Mouse (Mus musculus): Measurements from ENCODE around the gene Rab33a.

Gene Rab33a

DNA sequence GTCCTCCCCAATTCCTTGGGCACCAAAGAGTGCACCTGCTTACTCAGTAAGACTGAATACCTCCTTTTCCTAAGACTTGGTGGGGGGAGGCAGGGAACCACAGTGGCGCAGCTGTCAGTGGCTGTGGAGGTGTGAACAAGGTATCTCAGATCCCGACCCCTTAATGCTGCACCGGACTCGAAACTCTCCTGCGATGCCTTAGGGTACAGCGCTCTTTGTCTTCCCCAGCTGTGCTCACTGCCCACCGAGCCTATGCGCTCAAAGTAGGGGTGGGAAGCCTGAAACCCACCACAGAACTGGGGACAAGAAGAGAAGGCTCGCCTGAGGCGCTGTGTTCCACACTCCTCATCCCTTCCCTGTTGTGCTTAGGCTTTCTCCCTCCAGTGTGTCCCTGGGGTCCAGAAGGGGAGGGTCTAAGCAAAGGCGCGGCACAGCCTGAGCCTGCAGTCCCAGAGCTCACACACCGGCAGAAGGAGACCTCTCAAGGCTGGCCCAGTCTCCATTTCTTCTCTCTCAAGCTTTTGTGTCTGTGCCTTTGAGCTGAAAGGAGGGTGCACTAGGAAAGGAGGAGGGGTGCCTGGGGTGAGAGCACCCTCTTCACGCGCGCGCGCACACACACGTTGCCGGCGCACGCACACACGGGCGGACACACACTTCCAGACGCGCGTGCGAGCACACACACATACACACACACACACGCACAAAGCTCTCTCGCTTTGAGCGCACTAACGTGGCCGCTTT lies at the start of gene Rab33a:
Gene Rab33a, plus strand, starts transcription at position 478 of the 741 bp plus-strand sequence.
- DNase-seq, result no peak

DNA sequence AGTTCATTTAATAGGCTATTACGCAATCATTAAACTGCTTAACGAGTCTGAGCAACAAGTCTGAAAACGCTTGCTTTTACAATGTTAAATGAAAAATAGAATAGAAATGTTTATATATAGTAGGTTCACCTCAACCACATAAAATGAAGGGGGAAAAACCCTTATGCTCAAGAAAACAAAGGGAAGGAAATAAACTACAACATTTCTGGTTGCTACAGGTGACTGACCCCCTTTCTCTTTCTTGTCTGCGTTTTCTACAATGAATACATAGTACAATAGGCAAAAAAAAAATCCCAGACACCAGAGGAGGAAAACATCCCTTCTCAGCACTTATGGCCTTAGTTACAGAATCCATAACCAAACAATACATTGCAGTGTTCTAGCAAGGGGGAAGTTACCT lies 38.0 kb upstream of the Rab33a start:
- no peak for DNase-seq

DNA sequence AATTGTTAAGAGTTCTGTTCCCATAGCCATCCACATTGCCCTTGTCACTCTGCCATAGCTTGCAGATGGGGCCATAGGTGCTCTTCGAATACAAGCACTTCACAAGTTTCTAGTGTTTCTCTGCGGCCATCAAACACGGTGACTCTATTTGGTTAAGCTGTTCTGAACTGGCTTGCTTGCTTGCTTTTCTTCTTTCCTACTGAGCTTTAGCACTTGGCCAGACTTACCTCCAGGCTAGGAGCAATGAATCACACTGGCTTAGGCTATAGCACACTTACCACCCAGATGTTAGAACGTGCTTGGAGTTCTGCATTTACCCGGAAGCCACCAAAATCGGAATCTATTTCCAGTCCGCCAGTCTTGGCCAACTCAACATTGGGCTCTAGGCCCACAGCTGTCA lies 37.4 kb upstream of the Rab33a start:
- DNase-seq, result no peak

DNA sequence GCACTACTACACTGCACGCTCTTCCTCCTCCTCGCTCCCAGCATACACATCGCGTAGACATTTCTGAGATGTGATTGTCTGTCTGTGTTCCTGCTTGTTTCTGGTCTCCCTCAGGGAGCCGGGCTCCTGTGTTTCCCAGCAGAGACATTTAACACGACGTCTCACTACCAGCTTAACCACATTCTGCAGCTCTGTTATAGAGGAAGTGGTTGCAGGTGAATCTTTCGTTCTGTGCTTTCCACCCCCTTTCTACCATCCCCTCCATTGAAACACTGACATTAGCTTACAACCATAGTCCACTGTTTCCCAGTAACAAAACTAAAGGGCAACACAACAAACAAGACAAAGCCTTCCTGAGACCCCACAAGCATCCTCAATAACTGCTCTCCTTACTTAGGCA lies 25.3 kb upstream of the Rab33a start:
- no peak for DNase-seq

DNA sequence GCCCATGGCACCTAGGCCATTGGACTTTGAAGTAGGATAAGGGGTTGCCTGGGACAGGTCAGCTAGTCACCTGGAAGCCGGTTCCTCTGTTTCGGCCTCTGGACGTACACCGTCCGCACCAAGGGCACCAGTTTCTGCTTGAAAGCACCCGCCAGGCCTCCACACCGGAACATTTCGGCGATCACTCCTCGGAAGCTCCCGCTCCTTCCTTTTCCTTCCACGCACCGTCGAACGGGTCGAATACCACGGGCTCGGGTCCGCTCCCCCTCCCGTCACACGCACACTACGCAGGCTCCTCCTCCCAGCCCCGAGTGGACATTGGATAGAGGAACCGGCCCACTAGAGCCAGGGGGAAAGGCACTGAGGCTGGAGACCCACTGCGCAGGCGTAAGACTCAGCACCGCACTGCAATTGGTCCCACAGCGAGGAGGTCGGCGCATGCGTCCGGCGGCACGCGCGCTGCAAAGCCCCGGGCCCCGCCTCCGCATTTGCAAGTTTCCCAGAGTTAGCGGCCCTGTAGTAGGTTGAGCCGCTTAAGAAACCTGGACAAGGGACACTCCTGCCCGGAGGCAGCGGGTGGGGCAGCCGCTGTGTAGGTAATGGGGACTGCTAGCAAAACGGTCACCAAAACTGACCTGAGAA lies 5.8 kb upstream of the Rab33a start, which contains the start of gene Aifm1:
Gene Aifm1, minus strand, starts transcription at position 398 of the 642 bp plus-strand sequence.
- peak; percentile 89 for DNase-seq

DNA sequence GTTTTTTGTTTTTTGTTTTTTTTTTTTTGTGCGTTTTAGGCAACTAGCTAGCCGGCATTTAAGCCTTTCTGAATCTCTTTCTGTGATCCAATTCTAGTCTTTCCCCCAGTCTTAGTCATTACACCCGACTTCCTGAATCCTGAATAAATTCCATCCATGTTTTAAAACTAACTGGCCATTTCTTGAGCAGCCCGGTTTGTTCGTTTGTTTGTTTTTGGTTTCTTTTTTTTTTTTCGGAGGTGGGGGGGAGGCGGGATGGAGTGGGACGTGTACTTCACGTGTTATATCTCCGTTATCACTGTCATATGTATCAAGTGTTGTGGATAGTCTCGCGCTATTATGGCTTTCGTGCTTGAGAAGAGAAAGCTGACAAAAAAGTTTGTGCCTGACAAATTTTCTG lies 5.3 kb upstream of the Rab33a start:
- no peak for DNase-seq

DNA sequence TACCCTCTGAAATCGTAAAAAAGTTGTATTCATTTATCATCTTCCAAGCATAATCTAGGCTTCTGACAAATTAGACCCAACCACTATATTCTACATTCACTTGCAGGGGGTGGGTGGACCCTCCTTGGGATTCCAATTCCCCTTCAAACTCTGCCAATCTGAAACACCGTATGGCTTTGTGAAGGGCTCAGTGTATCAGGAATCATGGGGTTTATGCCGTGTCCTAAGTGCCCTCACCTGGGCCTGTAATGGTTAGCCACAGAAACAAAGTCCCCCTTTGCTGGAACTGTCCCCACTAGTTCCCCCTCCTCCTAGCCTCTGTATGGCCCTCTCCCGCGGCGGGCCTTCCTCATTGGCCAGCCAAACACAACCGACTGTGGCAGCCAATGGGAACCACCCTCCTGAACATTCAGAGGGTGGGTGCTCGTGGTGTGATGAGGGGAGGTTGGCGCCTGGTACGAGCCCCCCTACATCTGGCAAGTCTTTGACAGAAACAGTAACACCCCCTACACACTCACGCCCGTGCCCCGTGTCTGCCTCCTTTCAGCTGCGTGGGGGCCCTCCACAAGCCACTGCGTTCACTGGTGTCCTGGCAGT lies 776 bp upstream of the Rab33a start:
- DNase-seq, result no peak

DNA sequence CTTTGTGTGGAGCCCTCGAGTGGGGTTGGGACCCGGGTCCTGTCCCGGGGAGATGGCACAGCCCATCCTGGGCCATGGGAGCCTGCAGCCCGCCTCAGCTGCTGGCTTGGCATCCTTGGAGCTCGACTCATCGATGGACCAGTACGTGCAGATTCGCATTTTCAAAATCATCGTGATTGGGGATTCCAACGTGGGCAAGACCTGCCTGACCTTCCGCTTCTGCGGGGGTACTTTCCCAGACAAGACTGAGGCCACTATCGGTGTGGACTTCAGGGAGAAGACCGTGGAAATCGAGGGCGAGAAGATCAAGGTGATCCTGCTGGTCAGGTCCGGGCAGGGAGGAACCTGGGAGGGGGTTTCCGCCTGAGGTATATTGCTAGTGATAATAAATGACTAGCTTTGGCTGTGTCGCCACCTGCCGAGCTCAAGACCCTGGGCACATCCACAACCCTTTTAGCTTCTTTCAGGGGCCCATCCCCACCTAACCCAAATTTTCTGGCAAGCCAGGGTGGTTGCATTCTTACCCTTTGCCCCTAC lies 532 bp downstream of the Rab33a start:
- no peak for DNase-seq

DNA sequence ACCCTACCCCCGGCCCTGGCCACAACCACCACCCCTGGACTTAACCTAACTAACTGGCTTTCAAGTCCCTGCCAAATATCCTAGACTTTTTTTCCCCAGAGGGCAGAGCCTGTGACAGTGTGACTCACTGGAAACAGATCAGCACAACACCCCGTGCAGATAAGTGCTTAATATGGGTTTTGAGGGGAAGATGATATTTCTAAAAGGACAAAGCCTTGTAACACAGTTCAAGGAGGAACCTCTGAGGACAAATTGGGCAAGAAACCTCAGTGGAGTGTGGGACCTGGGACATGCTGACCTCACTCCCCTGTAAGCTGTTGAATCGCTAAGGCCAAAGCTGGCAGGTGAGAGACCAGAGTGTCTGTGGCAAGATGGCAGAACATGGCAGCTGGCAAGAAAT lies 2.6 kb downstream of the Rab33a start:
- DNase-seq, result no peak

DNA sequence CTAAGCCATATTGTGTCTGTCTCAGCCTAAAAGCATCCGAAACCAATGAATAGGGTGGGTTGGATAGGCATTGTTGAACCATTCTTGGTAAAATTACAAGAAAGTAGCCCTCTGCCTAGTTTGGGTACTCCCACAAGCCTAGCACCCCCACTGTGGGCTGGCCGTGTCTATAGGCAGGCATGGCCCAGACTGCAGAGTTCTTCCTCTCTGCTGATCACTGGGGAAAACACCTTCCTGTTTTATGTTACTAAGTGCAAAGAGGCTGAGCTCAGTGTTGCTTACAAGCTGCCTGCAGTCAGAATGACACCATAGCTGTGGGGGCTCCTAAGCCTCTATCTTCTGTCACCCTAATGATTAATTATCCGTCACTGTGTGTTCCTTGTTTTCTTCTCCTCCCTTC lies 4.4 kb downstream of the Rab33a start:
- no peak for DNase-seq

DNA sequence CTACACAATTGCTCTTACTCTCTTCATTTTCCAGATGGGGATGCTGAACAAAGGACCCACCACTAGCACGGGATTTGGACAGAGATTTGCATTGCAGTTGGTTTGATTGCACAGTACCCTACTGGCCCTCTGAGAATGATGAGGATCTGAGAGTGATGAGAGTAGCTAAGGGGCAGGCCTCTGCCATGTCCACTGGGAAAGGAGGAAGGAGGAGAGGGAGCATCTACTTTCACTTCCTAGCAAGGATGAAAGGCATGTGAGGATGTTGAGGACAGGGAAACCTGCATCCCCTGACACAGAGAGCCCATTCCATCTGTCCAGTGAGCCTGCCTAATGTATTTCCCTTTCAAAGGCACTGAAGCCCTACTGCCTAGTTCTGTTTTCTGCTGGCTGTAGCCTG lies 6.2 kb downstream of the Rab33a start:
- DNase-seq, result no peak

DNA sequence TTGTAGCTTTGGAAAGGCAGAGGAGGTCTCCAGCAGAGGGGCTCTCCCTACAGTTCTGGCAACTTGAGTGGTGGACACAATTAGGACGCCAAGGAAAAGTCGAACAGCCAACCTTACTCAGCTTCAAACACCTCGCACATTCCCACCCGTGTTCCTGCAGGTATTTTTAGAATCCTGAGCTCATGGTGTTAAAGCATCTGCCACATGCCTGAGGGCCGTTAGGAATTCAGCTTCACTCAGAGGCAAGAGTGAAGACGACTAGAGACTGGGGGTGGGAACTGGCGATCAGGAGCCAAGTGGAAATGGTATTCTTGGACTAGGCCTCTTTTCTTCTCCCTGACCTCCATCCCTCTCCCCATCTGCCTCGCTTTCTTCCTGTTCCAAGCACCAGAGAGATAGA lies 6.8 kb downstream of the Rab33a start:
- no peak for DNase-seq

DNA sequence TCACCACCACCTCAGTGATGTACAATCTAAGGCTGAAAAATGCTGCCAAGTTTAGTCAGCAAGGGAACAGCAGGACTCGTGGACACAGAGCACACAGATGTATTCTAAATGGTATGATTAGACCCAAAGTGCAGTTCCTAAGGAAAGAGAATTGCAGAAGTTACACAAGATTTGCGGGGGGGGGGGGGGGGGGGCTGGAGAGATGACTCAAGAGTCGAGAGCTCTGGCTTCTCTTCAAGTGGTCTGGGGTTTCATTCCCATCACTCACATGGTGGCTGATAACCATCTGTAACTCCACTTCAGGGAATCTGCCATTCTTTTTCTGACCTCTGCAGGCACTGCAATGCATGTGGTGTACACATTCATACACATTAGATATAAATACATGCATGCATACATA lies 7.3 kb downstream of the Rab33a start:
- DNase-seq, result no peak

DNA sequence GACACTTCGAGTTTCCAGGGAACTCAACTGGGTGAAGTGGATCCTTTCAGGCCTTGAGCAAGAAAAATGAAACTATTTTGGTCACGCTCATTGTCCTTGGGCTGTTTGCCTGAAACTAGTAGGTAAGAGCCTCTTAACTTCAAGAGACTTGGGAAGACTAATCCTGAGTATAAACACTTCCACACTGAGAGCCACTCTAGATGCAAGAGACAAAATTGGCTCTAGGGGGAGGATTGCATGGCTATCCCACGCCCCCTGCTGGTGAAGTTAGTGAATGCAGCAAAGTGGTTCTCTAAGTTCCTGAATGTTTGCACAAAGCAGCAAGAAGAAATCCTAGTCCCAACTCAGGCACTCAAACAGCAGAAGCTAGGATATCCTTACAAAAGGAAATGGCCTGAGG lies 13.1 kb downstream of the Rab33a start:
- DNase-seq, result peak; percentile 83
